Mouse (Mus musculus) erythroblast, embryonic 14.5 days (primary cell): Measurements from ENCODE around the gene Mcrip2.

Experiments used
- GATA1 ChIP-seq: IDR thresholded peaks from 2 replicates; pipeline ENCODE4 v1.6.1; 2012; ENCODE audit warnings: low read length, inconsistent platforms, mixed read lengths
- TAL1 ChIP-seq: IDR thresholded peaks from 3 replicates; pipeline ENCODE4 v1.6.1; 2012; ENCODE audit warnings: low read length, inconsistent platforms, mixed read lengths

DNA sequence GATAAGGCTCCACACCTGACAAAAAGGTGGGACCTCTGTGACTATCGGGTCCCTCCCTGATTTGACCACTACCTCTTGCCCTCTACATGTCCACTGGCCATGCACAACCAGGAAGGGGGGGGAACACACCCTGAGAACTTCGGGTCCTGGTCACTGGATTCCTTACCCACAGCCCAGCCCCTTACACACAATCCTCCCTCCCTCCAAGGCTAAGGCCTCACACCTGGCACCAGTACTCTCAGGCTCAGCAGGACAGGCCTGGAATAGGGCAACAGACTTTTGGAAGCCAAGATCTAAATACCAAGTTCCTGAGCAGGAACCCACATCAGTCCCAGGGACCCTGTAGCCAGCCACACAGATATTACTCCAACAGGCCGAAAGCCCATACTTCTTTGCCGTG lies 29.7 kb downstream of the Mcrip2 start:
- TF ChIP-seq GATA1 (no peak), TAL1 (no peak)
